Mouse (Mus musculus): ENCODE measurements at regions not wholly inside any gene's neighbourhood (a gene's known extent, or its start where the extent isn't known, plus 50 kb on each side); places are given as distances from the start of the nearest gene placed in this dataset.

DNA sequence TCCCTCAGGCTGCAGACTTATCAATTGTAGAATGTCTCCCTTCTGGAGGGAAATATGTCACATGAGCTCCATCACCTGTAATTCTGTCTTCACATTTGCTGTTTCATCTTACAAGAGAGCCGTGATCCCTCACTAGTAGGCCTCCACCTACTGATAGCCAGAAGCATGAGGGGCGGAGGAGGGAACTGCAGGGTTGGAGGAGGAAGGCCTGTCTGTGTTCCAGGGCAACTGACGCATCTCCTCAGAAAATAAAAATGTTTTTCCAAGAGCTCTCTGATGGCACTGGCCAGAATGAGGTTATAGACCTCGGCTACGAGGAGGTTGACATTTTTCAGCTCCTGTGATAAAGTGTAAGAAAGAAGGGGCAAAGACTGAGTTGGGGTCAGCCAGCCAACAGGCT is 257.0 kb downstream of the Enc1 start:
- Histone ChIP-seq H3K27me3 (no peaks in the 10 kb centered on the region), H3K9ac (replicated peaks) (no peak overlapping the region), H3K9me3 (no peaks in the 10 kb centered on the region)

DNA sequence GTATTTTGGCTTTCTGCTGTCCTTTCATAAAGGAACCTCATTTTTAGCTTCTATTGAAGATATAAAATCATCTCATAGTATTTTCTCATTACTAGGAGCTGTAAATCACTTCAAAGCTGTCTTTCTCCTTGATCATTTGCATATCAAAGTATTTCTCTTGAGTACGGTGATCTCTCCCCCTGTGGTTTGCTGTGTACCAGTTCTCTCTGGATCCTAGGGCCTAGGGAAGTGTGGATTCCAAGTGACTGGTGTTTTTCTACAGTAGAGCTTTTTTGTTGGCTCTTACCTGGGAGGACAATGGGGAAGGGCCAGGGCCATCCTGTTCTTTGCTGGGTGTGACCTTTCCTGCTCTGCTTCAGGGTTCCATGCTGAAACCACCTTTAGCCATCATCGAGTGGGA is 253.9 kb downstream of the Enc1 start:
- Histone ChIP-seq H3K9ac (replicated peaks) (no peak overlapping the region), H3K4me2 (replicated peaks) (no peak overlapping the region), H3K27me3 (no peaks in the 10 kb centered on the region), H3K27ac (replicated peaks) (no peak overlapping the region), H3K36me3 (no peaks in the 10 kb centered on the region), H3K4me1 (peaks cover 14% of the 10 kb centered on the region; the same call in 1 of the 2 replicates), H3K9me3 (no peaks in the 10 kb centered on the region), H3K4me3 (no peak overlapping the region)
- WGBS = 62% methylated on average over 2 of the region's 2 CpGs
- ATAC-seq (replicated peaks) = no peak

More for the DNA sequence above, 257.0 kb downstream of the Enc1 start:
- Histone ChIP-seq H3K4me3 (no peak overlapping the region), H3K4me1 (0 out of 2 replicates have a peak, but pooled peaks cover 8% of the 10 kb centered on the region), H3K27ac (replicated peaks) (no peak overlapping the region), H3K36me3 (no peaks in the 10 kb centered on the region), H3K4me2 (replicated peaks) (no peak overlapping the region)
- WGBS = 86% methylated on average over 5 of the region's 5 CpGs
- no peak for ATAC-seq (replicated peaks)

DNA sequence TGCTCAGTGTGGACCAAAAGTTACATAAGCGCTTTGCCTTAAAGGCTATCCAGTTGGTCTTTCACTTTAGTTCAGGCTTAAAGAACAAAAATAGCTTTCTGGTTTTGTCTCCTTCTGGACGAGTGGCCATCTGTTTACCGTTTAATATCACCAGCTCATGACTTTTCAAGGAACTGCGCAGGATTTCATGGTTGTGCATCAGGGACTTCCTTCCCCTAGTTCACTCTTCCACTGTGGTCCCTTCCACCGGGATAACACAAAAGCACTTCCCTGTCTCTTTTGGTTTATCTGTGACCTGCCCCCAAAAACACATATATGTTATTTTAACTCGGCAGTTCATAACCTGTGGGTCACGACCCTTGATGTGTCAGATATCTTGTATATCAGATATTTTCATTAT is 252.9 kb downstream of the Enc1 start:
- WGBS = 91% methylated on average over 7 of the region's 7 CpGs
- Histone ChIP-seq H3K9me3 (no peaks in the 10 kb centered on the region), H3K27me3 (no peaks in the 10 kb centered on the region), H3K4me2 (replicated peaks) (no peak overlapping the region), H3K4me1 (peaks cover 10% of the 10 kb centered on the region), H3K4me3 (no peak overlapping the region), H3K36me3 (no peaks in the 10 kb centered on the region), H3K9ac (replicated peaks) (no peak overlapping the region), H3K27ac (replicated peaks) (no peak overlapping the region)
- no peak for ATAC-seq (replicated peaks)

- H3K36me3 ChIP-seq = no peaks in the 10 kb centered on the region
- H3K9ac ChIP-seq (replicated peaks) = no peak overlapping the region
- peaks cover 15% of the 10 kb centered on the region for H3K4me1 ChIP-seq
- no peak overlapping the region for H3K4me3 ChIP-seq
- no peaks in the 10 kb centered on the region for H3K27me3 ChIP-seq
- no peak overlapping the region for H3K4me2 ChIP-seq (replicated peaks)
- WGBS = 65% methylated on average over 19 of the region's 20 CpGs
- H3K9me3 ChIP-seq = no peaks in the 10 kb centered on the region
- H3K27ac ChIP-seq (replicated peaks) = no peak overlapping the region
- no peak for ATAC-seq (replicated peaks)
Measured at GRCm38 (mm10) chr13:97492958-97493735, 252.2 kb downstream of the Enc1 start.

DNA sequence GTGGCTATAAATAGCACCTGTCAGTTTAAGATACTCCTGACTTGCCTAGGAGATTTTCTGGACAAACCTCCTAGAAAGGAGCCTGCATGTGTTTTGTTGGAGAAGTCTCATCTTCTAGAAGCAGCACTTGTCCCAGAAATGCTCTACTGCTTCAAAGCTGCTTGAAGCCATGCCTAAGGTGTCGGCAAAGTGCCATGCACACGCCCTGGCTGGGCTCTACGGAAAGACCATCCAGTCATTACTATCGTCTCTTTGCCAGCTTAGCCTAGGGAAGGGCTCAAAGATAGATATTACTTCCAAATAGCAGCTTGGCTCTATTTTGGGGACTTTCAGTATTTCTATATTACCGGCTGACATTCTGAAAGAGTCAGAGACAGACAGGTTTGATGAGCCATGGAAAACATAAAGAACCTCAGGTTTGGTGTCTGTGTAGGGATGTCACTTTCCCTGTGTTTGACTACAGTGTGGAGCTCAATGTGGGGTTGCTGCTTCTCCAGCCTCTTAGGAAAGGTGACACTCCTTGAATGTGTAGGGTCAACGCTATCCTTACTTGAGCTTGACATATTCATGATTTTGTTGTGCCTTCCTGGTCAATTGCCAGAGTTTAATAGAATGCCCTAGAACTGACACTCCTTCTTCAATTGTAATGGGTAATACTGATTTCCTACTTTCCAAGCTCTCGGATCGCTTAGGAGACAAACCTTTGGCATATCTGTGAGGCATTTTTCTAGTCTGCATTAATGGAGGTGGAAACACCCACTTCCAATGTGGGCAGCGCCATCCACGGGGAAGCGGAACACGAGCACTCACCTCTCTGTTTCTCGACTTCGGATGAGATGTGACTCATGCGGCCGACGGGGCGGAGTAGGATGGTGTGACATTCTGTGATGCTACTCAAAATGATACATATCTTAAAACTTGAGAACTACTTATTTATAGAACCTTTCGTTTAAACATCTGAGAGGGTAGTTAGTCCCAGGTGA is 251.3 kb downstream of the Enc1 start:
- Histone ChIP-seq H3K9me3 (no peaks in the 10 kb centered on the region), H3K4me2 (replicated peaks) (no peak overlapping the region), H3K4me3 (no peak overlapping the region), H3K27me3 (no peaks in the 10 kb centered on the region), H3K36me3 (no peaks in the 10 kb centered on the region), H3K27ac (replicated peaks) (no peak overlapping the region), H3K9ac (replicated peaks) (no peak overlapping the region), H3K4me1 (peaks cover 21% of the 10 kb centered on the region)
- no peak for ATAC-seq (replicated peaks)
- 96% methylated on average over 19 of the region's 19 CpGs for WGBS

DNA sequence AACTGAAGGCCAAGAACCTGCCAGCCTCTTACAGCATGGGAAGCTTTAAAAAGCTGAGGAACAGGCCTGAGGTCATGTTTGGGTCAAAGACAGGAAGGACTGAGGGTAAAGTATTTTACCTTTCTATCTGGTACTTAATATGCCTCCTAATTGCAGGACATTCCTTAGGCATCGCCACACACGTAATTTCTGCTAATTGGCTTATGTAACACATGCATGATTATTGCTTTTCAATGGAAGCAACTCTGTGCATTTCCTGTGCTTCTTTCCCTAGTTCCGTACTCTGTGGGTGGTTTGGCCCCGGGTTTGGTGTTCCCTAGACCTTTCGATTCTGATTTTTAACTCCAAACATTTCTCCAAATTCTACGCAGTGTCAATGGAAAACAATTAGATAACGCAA is 249.2 kb downstream of the Enc1 start:
- ATAC-seq (replicated peaks) = no peak
- no peak overlapping the region for H3K4me2 ChIP-seq (replicated peaks)
- no peak overlapping the region for H3K9ac ChIP-seq (replicated peaks)
- no peak overlapping the region for H3K27ac ChIP-seq (replicated peaks)
- H3K4me3 ChIP-seq = no peak overlapping the region
- no peaks in the 10 kb centered on the region for H3K27me3 ChIP-seq
- H3K36me3 ChIP-seq = no peaks in the 10 kb centered on the region
- H3K4me1 ChIP-seq = peaks cover 27% of the 10 kb centered on the region
- no peaks in the 10 kb centered on the region for H3K9me3 ChIP-seq
- WGBS = 32% methylated on average over 7 of the region's 7 CpGs

DNA sequence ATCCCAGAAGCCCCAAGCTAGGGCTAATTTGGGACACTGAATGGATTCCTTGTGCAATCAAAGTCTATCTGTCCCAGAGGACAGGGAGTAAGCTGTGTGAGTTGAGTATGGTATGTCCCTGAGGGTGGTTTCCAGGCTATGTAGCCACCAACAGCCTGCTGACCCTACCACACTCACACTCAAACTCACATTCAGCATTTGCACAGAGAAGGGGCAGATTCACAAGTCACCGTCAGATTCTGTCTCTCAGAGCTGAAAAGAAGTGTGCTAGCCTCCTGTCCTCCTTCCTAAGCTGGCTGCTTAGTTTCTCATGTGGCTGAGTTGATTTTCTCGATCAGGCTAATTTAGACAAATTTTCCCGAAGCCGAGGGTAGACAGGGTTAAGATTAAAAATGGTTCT is 248.8 kb downstream of the Enc1 start:
- H3K36me3 ChIP-seq = no peaks in the 10 kb centered on the region
- H3K27me3 ChIP-seq = no peaks in the 10 kb centered on the region
- H3K4me2 ChIP-seq (replicated peaks) = no peak overlapping the region
- ATAC-seq (replicated peaks) = no peak
- H3K4me3 ChIP-seq = no peak overlapping the region
- H3K9ac ChIP-seq (replicated peaks) = no peak overlapping the region
- no peaks in the 10 kb centered on the region for H3K9me3 ChIP-seq
- H3K27ac ChIP-seq (replicated peaks) = no peak overlapping the region
- peaks cover 27% of the 10 kb centered on the region for H3K4me1 ChIP-seq
- 49% methylated on average over 4 of the region's 4 CpGs for WGBS

- Histone ChIP-seq H3K27me3 (no peaks in the 10 kb centered on the region), H3K36me3 (no peaks in the 10 kb centered on the region), H3K27ac (replicated peaks) (no peak overlapping the region), H3K4me2 (replicated peaks) (no peak overlapping the region), H3K4me3 (no peak overlapping the region), H3K9ac (replicated peaks) (no peak overlapping the region), H3K4me1 (peaks cover 27% of the 10 kb centered on the region), H3K9me3 (no peaks in the 10 kb centered on the region)
- no peak for ATAC-seq (replicated peaks)
- WGBS = 45% methylated on average over 5 of the region's 5 CpGs
Measured at GRCm38 (mm10) chr13:97489029-97489428, 248.1 kb downstream of the Enc1 start.

DNA sequence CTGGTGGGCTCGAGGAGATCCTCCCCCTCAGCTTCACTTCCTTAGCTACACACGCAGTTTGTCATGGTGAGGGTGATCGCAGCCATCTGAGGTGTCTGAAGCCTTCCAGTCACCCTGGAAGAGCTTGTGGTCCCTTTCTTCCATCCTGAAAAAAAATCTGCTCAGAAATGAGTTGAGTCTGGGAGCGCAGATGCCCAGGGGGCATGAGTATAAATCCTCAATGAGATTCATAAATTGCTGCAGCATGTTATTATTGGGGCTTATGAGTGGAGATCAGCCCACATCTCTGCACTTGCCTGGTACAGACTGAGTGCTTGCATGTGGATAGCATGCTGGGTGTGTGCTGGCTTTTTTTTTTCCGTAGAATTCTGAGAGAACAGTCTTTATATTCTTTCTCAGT is 247.6 kb downstream of the Enc1 start:
- Histone ChIP-seq H3K9ac (replicated peaks) (no peak overlapping the region), H3K9me3 (no peaks in the 10 kb centered on the region), H3K4me3 (no peak overlapping the region), H3K27me3 (no peaks in the 10 kb centered on the region), H3K4me2 (replicated peaks) (no peak overlapping the region), H3K36me3 (no peaks in the 10 kb centered on the region), H3K4me1 (peaks cover 27% of the 10 kb centered on the region), H3K27ac (replicated peaks) (no peak overlapping the region)
- no peak for ATAC-seq (replicated peaks)
- 70% methylated on average over 5 of the region's 5 CpGs for WGBS

- Histone ChIP-seq H3K4me1 (peaks cover 24% of the 10 kb centered on the region), H3K9ac (replicated peaks) (no peak overlapping the region), H3K36me3 (no peaks in the 10 kb centered on the region), H3K4me2 (replicated peaks) (no peak overlapping the region), H3K27me3 (no peaks in the 10 kb centered on the region), H3K9me3 (no peaks in the 10 kb centered on the region), H3K4me3 (no peak overlapping the region), H3K27ac (replicated peaks) (no peak overlapping the region)
- 0 out of 2 replicates have a peak, but pooled peaks have one; percentile 40 for ATAC-seq (replicated peaks)
- 45% methylated on average over 9 of the region's 9 CpGs for whole genome bisulfite sequencing
Measured at GRCm38 (mm10) chr13:97487746-97488473, 247.0 kb downstream of the Enc1 start.

GRCm38 (mm10) chr13:97486490-97486889 is 245.6 kb downstream of the Enc1 start:
- no peak overlapping the region for H3K9ac ChIP-seq (replicated peaks)
- no peaks in the 10 kb centered on the region for H3K27me3 ChIP-seq
- no peak overlapping the region for H3K4me2 ChIP-seq (replicated peaks)
- ATAC-seq (replicated peaks) = no peak
- H3K4me3 ChIP-seq = no peak overlapping the region
- H3K36me3 ChIP-seq = no peaks in the 10 kb centered on the region
- H3K9me3 ChIP-seq = no peaks in the 10 kb centered on the region
- peaks cover 24% of the 10 kb centered on the region for H3K4me1 ChIP-seq
- 53% methylated on average over 2 of the region's 2 CpGs for WGBS
- H3K27ac ChIP-seq (replicated peaks) = no peak overlapping the region

- H3K4me2 ChIP-seq (replicated peaks) = no peak overlapping the region
- no peak overlapping the region for H3K27ac ChIP-seq (replicated peaks)
- H3K4me3 ChIP-seq = no peak overlapping the region
- no peak overlapping the region for H3K9ac ChIP-seq (replicated peaks)
- H3K36me3 ChIP-seq = no peaks in the 10 kb centered on the region
- no peak for ATAC-seq (replicated peaks)
- H3K4me1 ChIP-seq = peaks cover 24% of the 10 kb centered on the region
- no peaks in the 10 kb centered on the region for H3K27me3 ChIP-seq
- WGBS = 85% methylated on average over 5 of the region's 5 CpGs
- H3K9me3 ChIP-seq = no peaks in the 10 kb centered on the region
Measured at GRCm38 (mm10) chr13:97485886-97486285, 245.0 kb downstream of the Enc1 start.
